Mouse (Mus musculus) small intestine, adult 2 months (tissue): ENCODE results near the gene Tbx1.

Experiments used
- CTCF ChIP-seq: fragments of 200-500 bp; IDR thresholded peaks from 2 replicates; pipeline ENCODE4 v1.5.1; 2012; ENCODE audit warnings: low read depth, mild to moderate bottlenecking, control low read depth, inconsistent platforms, low read length, moderate library complexity, mixed read lengths; ENCODE audit not compliant: insufficient replicate concordance, insufficient read length; ENCODE audit errors: extremely low read depth
- POLR2A ChIP-seq: fragments of 200-500 bp; IDR thresholded peaks from 2 replicates; pipeline ENCODE4 v1.6.1; 2012; ENCODE audit warnings: low read depth, mild to moderate bottlenecking, control low read depth, inconsistent platforms, low read length, moderate library complexity

DNA sequence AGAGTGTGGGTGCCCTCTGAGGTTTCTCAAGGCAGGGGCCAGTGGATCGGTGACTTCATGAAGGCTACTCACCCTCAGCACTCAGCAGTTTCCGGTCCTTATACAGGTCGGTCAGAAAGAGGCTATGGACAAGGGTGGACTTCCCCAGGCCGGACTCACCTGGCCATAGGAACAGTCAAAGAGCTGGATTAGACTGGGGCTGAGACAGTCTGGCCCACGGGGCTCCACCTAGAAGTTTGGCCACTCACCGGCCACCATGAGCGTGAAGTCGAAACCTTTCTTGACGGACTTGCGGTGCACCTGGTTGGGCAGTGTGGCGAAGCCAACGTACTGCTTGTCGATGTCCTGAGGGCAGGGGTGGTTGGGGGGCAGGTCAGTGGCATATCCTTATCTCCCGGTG is 34.6 kb upstream of the Tbx1 start:
- TF ChIP-seq CTCF (no peak), POLR2A (no peak)
